Mouse (Mus musculus) T-cell, adult 2 months (primary cell): ENCODE results near the gene Tmem268.
A peak's percentile ranks its signal among the peaks of the same experiment; 100 is the strongest.

Source experiments
- DNase-seq: peaks from one replicate; pipeline ENCODE4 v3.0.0; 2022; ENCODE audit warnings: low spot score

Tmem268 gene

GRCm38 (mm10) chr4:63600786-63601185 lies 42.2 kb downstream of the Tmem268 start:
- no peak for DNase-seq

GRCm38 (mm10) chr4:63601263-63601662 lies 42.7 kb downstream of the Tmem268 start:
- DNase-seq: no peak

GRCm38 (mm10) chr4:63604945-63605344 lies 46.4 kb downstream of the Tmem268 start, which contains the start of gene Gm11213:
Gm11213 (minus strand) TSS chr4:63605261.
- DNase-seq: no peak

GRCm38 (mm10) chr4:63605545-63605944 lies 47.0 kb downstream of the Tmem268 start:
- DNase-seq: no peak

- no peak for DNase-seq
Measured at GRCm38 (mm10) chr4:63605968-63606367, 47.4 kb downstream of the Tmem268 start.

- no peak for DNase-seq
Measured at GRCm38 (mm10) chr4:63608391-63608790, 49.8 kb downstream of the Tmem268 start.

GRCm38 (mm10) chr4:63621861-63622260 lies 63.3 kb downstream of the Tmem268 start:
- DNase-seq: no peak

- peak; percentile 29 for DNase-seq
Measured at GRCm38 (mm10) chr4:63622378-63622835, 63.8 kb downstream of the Tmem268 start, which contains the start of gene Tex48. Tex48 (minus strand) TSS chr4:63622428.

- DNase-seq: no peak
Measured at GRCm38 (mm10) chr4:63625563-63626080, 67.0 kb downstream of the Tmem268 start.

- DNase-seq: no peak
Measured at GRCm38 (mm10) chr4:63627111-63627510, 68.5 kb downstream of the Tmem268 start.

- no peak for DNase-seq
Measured at GRCm38 (mm10) chr4:63633181-63633580, 74.6 kb downstream of the Tmem268 start.
